Mouse (Mus musculus): Measurements from ENCODE around the gene Rev1. TPM values are rescaled to one million over a fixed set of nuclear protein-coding genes. Genes with fewer than 3 reads are reported as not detected.

Gene Rev1
- total RNA-seq, 2 experiments from 2014 or later: 17.3 to 20.2 TPM

Other genes with a start within 250 kb of the Rev1 start
- 1 to 10 TPM; 6.1 to 8.9 TPM for gene Mitd1, start 239.4 kb downstream of the Rev1 start, total RNA-seq (2021)
- gene Mrpl30, start 239.3 kb downstream of the Rev1 start, total RNA-seq (2021): 100 to 1,000 TPM; 300 to 315 TPM
- not detected for gene Lyg2, start 213.3 kb downstream of the Rev1 start, total RNA-seq (2021)
- gene Lyg1, start 172.0 kb downstream of the Rev1 start, total RNA-seq (2021): not detected
- 10 to 100 TPM; 61.6 to 63.0 TPM for gene Txndc9, start 131.9 kb downstream of the Rev1 start, total RNA-seq (2021)
- gene Eif5b, start 131.8 kb downstream of the Rev1 start, total RNA-seq (2021): 10 to 100 TPM; 36.3 to 41.0 TPM